Mouse (Mus musculus): ENCODE data around the gene Ube2n. TPM values are rescaled to one million over a fixed set of nuclear protein-coding genes. Genes with fewer than 3 reads are reported as not detected.

The Ube2n gene
- polyA plus RNA-seq, 1 experiment = 45.8 TPM

DNA sequence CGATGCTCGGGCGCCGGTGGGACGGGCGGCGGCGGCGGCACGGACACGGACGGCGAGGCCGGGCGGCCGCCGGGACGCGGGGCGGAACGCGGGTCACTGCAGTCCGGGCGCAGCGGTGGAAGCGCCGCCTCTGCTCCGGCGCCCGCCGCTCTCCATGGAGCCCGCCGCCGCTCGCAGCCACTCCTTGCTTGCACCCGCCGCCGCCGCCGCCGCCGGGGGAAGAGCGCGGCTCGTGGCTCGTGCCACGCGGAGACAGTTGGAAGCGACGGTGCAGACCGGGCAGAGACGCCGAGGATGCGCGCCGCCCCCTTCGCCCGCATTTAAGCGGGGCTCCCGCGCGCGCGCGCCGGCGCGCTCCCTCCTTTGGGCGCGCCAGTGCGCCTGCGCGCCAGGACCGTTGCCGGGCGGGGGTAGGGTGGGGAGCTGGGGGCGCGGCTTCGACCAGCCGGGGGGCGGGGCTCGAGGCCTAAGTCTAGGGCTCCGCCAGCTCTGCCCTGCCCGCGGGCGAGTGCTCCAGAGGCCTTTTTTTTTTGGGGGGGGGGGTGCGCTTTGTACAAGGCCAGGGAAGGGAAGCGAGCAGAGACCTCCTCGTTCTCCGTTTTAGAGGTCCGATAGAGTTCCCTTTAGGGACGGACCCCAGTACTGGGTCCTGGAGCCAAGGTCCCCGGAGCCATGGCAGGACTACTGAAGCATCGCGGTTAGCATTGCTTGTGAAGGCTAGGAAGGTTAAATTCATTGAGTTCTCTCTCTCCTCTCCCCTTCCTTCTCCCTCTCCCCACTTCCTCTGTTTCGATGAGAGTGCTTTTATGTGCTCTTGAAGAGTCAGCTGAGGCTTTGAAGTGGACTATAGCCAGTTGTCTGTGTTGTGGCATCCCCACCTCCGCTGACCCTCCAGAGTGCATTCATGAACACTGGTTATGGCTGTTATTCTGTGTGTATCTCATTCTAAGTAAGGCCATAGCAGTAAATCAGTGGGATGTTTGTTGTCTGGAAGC, 49.2 kb downstream of the Ube2n start, which contains the start of gene Nudt4:
Gene Nudt4 (minus strand): TSS at position 296 of the 995 bp plus-strand sequence.
- no peaks in the 10 kb centered on the region for H3K9me3 ChIP-seq
- no peak for TF ChIP-seq FLI1 (IDR thresholded peaks at IDR 0.05; ENCODE audit: low read length)
- no peak for TF ChIP-seq GATA1 (IDR thresholded peaks at IDR 0.05; ENCODE audit: borderline replicate concordance, low read length)
- peaks cover 45% of the 10 kb centered on the region for H3K4me1 ChIP-seq
- H3K36me3 ChIP-seq (replicated peaks; ENCODE audit: low read length) = peaks cover 9% of the 10 kb centered on the region
- H3K4me3 ChIP-seq (replicated peaks) = peak within 1 kb of the TSS; percentile 96
- H3K27me3 ChIP-seq (replicated peaks) = no peaks in the 10 kb centered on the region

- Histone ChIP-seq H3K4me3 (replicated peaks) (peak overlapping the region; percentile 83), H3K4me1 (peaks cover 37% of the 10 kb centered on the region), H3K9me3 (no peaks in the 10 kb centered on the region), H3K27me3 (replicated peaks) (no peaks in the 10 kb centered on the region), H3K36me3 (replicated peaks; ENCODE audit: low read length) (peaks cover under 1% of the 10 kb centered on the region)
- no peak for TF ChIP-seq FLI1 (IDR thresholded peaks at IDR 0.05; ENCODE audit: low read length)
- no peak for TF ChIP-seq GATA1 (IDR thresholded peaks at IDR 0.05; ENCODE audit: borderline replicate concordance, low read length)
Measured at GRCm38 (mm10) chr10:95565156-95565854, 50.4 kb downstream of the Ube2n start.

GRCm38 (mm10) chr10:95566786-95567185, 51.8 kb downstream of the Ube2n start:
- Histone ChIP-seq H3K27me3 (replicated peaks) (no peaks in the 10 kb centered on the region), H3K4me1 (peaks cover 27% of the 10 kb centered on the region)

DNA sequence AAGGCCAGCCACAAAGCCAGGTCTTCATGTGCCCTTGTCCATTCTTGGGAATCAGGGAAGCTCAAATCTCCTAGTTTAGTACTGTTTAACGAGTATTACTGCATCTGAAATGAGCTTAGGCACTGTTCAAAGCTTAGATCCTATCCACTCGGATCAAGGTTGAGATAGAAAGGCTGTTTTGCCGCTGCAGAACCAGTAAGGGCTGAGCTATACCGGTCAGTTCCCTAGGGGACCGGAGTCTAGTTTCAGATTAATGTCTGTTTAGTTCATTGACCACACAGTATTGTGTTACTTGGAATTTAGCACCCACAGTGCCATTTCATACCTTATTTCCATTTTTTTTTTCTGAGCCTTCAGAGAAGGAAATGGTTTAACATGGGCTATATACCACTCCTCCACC, 52.6 kb downstream of the Ube2n start:
- H3K27me3 ChIP-seq (replicated peaks) = no peaks in the 10 kb centered on the region
- peaks cover 22% of the 10 kb centered on the region for H3K4me1 ChIP-seq
- no peak for TF ChIP-seq FLI1 (IDR thresholded peaks at IDR 0.05; ENCODE audit: low read length)
- no peak for TF ChIP-seq GATA1 (IDR thresholded peaks at IDR 0.05; ENCODE audit: borderline replicate concordance, low read length)
- no peak overlapping the region for H3K4me3 ChIP-seq (replicated peaks)
- H3K9me3 ChIP-seq = no peaks in the 10 kb centered on the region
- no peaks in the 10 kb centered on the region for H3K36me3 ChIP-seq (replicated peaks; ENCODE audit: low read length)

More at GRCm38 (mm10) chr10:95566786-95567185, 51.8 kb downstream of the Ube2n start:
- Histone ChIP-seq H3K36me3 (replicated peaks; ENCODE audit: low read length) (no peaks in the 10 kb centered on the region), H3K4me3 (replicated peaks) (no peak overlapping the region), H3K9me3 (no peaks in the 10 kb centered on the region)
- no peak for TF ChIP-seq GATA1 (IDR thresholded peaks at IDR 0.05; ENCODE audit: borderline replicate concordance, low read length)
- no peak for TF ChIP-seq FLI1 (IDR thresholded peaks at IDR 0.05; ENCODE audit: low read length)

DNA sequence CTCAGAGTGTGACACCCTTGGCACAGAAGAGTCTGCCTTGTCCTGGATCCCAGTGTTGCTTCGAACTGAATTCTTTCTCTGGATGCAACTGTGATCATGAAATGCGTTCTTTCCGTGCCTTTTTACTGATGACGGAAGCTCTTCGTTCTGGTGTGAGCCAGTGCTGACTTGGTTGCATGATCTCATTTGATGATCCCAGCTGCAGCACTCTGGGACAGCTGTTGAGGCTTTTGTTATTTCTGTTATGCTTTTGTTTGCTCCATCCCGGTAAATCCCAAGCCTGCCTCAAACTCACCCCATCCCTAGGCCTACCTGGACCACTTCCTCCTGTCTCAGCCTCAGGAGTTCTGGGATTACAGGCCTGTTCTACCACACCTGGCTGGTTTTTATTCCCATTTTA, 53.1 kb downstream of the Ube2n start:
- H3K9me3 ChIP-seq = no peaks in the 10 kb centered on the region
- H3K36me3 ChIP-seq (replicated peaks; ENCODE audit: low read length) = no peaks in the 10 kb centered on the region
- no peak overlapping the region for H3K4me3 ChIP-seq (replicated peaks)
- peaks cover 18% of the 10 kb centered on the region for H3K4me1 ChIP-seq
- no peak for TF ChIP-seq FLI1 (IDR thresholded peaks at IDR 0.05; ENCODE audit: low read length)
- no peak for TF ChIP-seq GATA1 (IDR thresholded peaks at IDR 0.05; ENCODE audit: borderline replicate concordance, low read length)
- H3K27me3 ChIP-seq (replicated peaks) = no peaks in the 10 kb centered on the region

- no peak overlapping the region for H3K4me3 ChIP-seq (replicated peaks)
- H3K4me1 ChIP-seq = peaks cover 16% of the 10 kb centered on the region
- H3K9me3 ChIP-seq = no peaks in the 10 kb centered on the region
- H3K36me3 ChIP-seq (replicated peaks; ENCODE audit: low read length) = no peaks in the 10 kb centered on the region
- no peaks in the 10 kb centered on the region for H3K27me3 ChIP-seq (replicated peaks)
- TF ChIP-seq FLI1 (IDR thresholded peaks at IDR 0.05; ENCODE audit: low read length) (no peak), GATA1 (IDR thresholded peaks at IDR 0.05; ENCODE audit: borderline replicate concordance, low read length) (no peak)
Measured at GRCm38 (mm10) chr10:95569441-95569840, 54.5 kb downstream of the Ube2n start.

DNA sequence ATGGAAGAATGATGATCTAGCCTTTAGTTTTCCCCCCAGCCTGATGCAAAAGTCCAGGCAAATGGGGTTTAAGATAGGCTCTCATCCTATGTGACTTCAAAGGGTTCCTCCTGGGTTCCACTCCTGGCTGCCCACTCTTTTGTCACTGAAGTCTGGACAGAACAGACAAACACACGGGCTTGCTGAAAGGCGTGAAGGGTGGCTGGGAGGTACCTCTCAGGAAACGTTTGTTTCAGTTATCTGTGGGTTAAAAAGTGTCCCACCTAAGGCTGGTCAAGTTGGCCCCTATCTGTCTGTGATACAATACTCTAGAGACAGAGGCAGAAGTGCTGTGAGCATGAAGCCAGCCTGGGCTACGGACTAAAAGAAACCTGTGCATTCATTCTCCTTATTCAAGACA, 60.0 kb downstream of the Ube2n start:
- no peaks in the 10 kb centered on the region for H3K36me3 ChIP-seq (replicated peaks; ENCODE audit: low read length)
- H3K9me3 ChIP-seq = peaks cover 3% of the 10 kb centered on the region; the same call in 1 of the 2 replicates
- no peaks in the 10 kb centered on the region for H3K4me1 ChIP-seq
- H3K4me3 ChIP-seq (replicated peaks) = no peak overlapping the region
- TF ChIP-seq GATA1 (IDR thresholded peaks at IDR 0.05; ENCODE audit: borderline replicate concordance, low read length) (no peak), FLI1 (IDR thresholded peaks at IDR 0.05; ENCODE audit: low read length) (no peak)
- H3K27me3 ChIP-seq (replicated peaks) = peaks cover 10% of the 10 kb centered on the region

GRCm38 (mm10) chr10:95575839-95576380, 61.0 kb downstream of the Ube2n start:
- H3K36me3 ChIP-seq (replicated peaks; ENCODE audit: low read length) = no peaks in the 10 kb centered on the region
- H3K27me3 ChIP-seq (replicated peaks) = peaks cover 10% of the 10 kb centered on the region
- no peak overlapping the region for H3K4me3 ChIP-seq (replicated peaks)
- no peak for TF ChIP-seq GATA1 (IDR thresholded peaks at IDR 0.05; ENCODE audit: borderline replicate concordance, low read length)
- no peak for TF ChIP-seq FLI1 (IDR thresholded peaks at IDR 0.05; ENCODE audit: low read length)
- H3K9me3 ChIP-seq = peaks cover 4% of the 10 kb centered on the region
- H3K4me1 ChIP-seq = no peaks in the 10 kb centered on the region

DNA sequence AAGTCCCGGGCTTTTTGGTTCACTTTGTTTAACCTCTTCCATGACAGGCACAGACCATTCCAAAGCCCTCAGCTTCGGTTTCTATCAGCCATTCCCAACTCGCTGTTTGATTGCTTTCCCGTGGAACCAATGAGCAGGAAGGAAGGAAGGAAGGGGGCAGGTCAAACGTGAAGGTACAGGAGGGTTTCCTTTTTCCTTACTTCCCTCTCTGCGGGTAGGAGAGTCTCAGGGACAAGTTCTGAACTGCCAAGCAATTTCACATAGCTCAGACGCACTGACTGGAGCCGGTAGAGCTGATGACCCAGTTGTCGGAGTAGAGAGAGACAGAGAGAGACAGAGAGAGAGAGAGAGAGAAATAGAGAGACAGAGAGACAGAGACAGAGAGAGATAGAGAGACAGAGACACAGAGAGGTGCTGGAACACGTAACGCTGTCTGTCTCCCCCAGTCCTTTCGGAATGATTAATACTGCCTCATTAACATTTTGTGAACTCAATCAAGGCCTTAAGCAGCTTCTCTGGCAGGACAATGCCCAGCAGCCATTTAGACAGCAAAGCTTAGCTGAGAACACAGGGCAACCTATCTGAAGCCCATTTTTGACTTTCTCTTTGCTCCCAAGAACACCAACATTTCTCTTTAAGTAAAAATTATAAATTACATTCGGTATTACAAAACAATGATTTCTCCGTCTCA, 62.1 kb downstream of the Ube2n start:
- H3K9me3 ChIP-seq = peaks cover 12% of the 10 kb centered on the region
- no peaks in the 10 kb centered on the region for H3K36me3 ChIP-seq (replicated peaks; ENCODE audit: low read length)
- TF ChIP-seq GATA1 (IDR thresholded peaks at IDR 0.05; ENCODE audit: borderline replicate concordance, low read length) (no peak), FLI1 (IDR thresholded peaks at IDR 0.05; ENCODE audit: low read length) (no peak)

More for the DNA sequence above, 62.1 kb downstream of the Ube2n start:
- Histone ChIP-seq H3K4me3 (replicated peaks) (no peak overlapping the region), H3K27me3 (replicated peaks) (peaks cover 10% of the 10 kb centered on the region), H3K4me1 (no peaks in the 10 kb centered on the region)
